Mouse (Mus musculus) urinary bladder, postnatal 25 days (tissue): ENCODE measurements at regions not wholly inside any gene's neighbourhood (a gene's known extent, or its start where the extent isn't known, plus 50 kb on each side); places are given as distances from the start of the nearest gene placed in this dataset.

Experiments
- DNase-seq: peaks from one replicate; pipeline ENCODE4 v3.0.0; 2022; ENCODE audit warnings: low spot score

DNA sequence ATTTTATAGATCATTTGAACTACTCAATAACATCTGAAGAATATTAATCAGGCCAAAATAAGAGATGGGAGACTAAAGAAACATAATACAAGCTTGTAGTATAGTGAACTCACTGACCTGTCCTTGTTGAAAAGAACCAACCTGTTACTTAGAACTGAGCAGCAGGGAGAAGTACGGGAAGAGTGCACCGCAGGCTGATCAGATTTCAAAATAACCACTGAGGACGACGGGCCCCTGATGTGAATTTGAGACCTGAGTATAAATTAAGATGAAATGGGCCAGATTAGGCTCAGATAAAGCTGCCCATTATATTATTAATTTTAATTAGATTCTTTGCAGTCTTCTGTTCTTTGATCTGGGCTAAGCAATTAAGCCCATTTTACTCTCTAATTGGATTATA lies 391.2 kb upstream of the Tyrp1 start:
- DNase-seq = no peak

DNA sequence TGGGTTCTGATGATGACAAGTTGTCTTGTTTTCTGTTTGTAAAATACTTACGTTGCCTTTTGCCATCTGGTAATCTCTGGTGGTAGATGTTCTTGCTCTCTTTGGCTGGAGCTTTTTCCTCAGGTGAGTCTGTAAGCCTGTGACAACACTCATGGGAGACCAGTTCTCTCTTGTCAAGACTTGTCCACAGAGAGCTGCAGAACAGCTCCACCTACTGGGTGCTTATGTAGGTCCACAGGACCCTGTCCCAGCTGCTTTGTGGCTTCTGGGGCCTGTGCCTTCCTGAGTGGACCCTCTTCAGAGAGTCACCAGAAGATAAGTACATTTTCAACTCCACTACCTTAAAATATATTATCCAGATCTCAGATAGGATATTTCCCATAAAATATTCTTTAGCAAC lies 370.3 kb upstream of the Tyrp1 start:
- DNase-seq = no peak

DNA sequence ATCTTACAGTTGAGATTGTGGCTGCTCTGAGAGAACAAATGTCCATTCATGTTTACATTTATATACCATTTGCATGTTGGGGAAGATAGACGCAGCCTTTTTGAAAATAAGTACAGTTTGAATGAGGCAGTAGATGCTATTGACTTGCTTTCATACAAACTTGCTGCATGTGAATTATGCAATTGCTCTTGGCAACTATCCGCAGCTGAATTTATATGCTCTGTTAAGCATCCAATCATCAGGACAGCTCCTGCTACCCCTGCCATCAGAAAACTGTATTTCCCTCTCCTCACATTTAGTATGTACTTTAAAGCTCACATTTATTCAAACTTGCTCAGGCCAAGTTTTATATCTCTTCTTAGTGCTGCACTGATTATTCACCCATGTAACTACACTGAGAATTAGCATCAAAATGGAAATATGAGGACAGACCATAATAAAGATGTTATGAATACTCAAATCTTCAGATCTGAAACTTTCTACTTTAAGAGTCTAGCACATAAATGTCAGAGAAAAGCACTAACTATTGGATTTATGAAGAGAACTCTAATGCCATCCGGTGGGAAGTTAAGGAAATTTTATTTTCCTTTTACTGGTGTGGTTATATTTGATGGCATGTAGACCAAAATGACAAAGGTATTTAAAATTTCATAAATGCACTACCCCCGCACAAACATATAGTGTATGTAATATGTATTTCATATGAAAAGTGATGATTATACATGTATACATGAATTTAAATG lies 358.0 kb upstream of the Tyrp1 start:
- no peak for DNase-seq

DNA sequence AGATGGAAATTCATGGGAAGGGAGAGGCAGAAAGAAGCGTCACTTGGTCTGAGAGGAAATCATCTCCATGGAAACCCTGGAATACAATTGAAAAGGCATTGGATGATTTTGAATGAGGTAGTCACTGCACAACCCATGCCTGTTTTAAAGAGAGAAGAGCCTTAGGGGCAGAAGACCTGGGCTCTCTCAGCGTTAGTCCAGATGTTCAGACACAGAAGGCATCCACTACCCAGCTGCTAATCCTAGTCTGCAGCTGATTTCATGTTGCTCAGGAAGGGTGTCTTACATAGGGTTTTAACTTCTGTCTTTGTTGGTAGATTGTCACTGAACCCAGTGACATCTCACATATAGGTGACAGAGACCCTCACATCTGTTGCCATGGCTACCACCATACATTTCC lies 318.8 kb upstream of the Tyrp1 start:
- DNase-seq = no peak

DNA sequence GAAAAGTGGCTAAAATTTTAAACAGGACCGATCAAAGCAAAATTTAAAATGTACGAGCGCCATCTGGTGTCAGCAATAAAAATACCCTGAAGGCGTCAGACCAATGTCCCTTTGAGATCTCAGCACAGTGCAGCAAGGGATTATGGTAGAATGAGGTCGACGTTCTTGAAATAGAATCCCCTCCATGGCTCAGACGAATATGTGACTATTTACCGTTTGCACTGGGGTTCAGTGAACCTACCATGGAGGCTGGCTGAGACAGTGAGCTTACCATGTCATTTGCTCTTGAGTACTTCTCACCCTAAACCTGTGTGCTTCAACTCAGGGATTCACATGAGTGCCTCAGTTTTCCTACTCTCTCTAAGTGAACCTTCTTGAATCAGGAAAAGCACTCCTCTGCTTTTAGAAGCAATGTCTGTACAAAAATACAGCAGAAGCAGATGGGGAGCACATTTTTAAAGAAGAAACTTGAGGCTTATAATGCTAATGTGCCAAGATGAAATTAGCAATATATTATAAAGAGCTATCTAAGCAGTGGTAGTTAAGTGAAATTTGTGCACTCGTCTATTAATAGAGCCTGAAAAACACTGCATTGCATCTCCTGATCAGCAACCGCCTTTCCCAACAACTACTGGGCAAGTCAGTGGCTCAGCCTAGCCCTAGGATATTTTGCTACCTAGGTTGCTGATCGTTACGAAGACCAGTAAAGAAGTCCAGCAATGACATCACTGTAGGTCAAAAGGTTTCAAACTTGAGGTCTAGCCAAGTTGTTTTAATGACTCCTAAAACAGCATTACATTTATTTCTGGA lies 316.2 kb upstream of the Tyrp1 start:
- peak; percentile 27 for DNase-seq

DNA sequence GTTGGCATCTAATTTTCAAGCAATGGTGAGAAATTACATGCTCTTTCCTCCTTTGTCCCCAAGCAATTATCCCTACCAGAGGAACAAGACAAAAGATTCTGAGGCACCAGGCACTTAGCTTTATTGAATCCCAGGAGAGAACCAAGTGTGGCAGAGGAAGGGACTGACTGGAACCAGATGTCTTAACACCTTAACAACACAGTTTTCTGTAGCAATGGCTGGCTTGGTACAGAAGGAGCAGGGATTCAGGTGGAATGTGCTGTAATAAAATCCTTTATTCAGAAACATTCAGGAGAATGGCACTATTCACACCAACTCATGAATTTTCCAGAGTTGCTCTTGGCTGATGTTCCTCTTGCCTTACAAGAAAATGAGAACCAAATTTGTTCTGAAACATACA lies 315.3 kb upstream of the Tyrp1 start:
- no peak for DNase-seq

DNA sequence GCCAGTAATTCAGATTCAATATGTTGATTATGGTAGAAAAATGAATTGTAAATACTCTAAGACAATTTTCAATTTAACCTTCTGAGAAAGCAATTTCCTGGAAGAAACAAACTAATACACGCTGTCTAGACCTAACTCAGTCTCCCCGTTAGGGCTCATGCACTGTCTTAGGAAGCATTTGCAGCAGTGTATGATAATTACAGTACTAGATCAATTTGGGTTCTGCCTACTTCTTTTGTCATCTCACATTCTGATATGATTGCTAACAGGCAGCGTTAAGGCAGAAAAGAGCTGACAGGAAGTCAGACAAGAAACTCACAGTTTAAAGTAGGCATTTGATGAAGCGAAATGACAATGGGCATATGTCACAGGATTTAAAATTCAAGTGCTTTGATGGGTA lies 294.1 kb upstream of the Tyrp1 start:
- no peak for DNase-seq

DNA sequence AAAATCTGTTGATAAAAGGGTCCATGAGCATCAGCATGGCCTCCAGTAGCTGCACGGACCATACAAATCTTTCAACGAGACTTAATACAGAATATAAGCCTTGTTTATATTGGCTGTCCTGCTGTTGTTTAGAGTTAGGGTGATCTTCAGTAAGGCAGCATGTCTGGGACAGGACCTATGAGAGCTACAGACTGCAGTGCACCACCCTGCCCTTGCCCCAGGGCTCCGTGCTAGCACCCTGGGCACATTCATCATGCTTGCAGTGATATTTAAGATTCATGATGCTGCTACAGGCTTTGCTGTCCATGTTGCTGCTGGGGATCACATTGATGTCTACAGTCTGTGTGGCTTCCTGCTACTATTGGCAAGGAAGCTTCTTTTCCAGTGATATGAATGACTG lies 288.8 kb upstream of the Tyrp1 start:
- DNase-seq = no peak

DNA sequence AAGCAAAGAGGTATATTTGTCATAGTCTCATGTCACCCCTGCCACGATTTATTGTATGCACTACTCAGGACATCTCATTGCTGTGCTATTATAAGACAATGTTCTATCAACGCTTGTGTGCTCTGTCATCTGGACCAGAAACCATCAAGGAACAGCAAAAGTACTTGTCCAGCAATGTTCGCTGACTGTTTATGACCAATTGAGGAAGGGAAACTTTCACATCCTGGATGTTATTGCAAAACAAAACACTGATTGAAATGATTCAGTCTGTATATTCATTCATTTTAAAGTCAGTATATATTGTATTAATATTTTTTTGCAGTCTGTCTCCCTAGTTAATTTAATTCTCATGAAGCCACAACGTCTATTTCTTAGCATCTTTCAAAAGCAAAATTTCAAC lies 244.5 kb upstream of the Tyrp1 start:
- no peak for DNase-seq

DNA sequence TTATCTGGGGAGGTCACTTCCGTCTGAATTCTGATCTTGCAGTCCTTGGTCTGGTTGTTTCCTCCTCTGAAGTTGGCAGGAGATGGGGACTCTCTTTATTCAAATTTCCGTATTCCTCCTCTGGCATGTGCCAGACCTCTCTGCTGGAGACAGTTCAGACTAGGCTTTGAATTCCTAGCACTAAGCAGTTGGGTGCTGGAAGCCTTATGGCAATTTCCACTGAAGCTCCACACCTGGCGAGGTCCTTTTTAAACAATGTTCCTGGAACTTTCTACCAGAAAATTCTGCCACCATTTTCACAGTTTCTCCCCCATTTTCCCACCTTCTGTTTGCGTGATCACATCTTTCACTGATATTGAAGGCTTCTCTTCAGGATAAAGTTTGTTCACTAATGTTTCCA lies 205.7 kb upstream of the Tyrp1 start:
- no peak for DNase-seq

DNA sequence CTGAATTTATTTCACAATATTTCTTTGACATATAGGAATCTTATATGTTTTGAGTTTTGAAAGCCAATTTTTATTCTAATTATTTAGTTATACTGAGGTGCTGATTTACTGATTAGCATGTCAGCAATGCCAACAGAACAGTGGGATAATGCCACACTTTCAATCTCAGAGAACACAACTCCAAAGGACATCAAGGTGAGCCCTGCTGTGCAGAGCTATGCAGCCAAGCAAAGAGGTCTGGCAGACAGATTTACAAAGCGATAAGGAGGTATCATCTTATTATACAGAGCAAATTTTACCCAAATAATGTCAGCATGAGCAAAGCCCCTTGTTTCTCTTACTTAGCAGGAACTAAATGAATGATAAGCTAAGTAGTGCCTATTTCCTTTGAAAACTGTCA lies 204.7 kb upstream of the Tyrp1 start:
- DNase-seq = no peak

DNA sequence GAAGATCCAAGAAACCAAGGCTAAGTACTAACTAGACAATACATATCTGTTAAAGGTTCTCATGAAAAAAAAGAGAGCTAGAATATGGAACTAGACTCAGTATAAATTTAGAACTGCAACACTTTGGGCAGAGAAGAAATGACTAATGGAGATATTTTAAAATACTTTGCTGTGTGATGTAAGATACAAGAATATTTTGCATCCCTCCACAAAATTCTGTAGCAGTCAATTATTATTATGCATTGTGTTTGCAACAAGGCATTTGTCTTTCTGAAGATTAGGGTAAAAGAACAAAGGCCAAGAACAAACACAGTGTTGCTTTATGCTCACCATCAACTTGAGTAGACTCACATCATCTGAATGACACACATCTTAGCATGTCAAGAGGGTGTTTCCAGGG lies 203.7 kb upstream of the Tyrp1 start:
- DNase-seq = no peak

DNA sequence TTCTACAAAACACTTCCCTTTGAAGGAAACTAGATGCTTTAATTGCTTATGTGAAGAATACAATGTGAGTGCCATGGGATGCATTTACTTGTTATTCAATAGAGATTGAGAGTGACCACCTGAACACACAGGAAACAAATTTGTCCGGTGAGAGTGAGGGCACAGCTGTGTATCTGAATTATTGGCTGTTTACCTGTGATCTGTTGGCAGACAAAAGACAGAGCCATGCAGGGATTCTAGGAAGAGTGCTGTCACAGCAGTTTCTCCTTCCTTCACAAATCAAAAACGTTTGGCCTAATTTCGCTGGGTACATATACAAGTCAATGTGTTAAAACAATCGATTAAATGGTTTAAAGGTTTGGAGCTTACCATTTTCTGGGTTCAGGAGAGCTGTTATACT lies 202.9 kb upstream of the Tyrp1 start:
- DNase-seq = no peak

DNA sequence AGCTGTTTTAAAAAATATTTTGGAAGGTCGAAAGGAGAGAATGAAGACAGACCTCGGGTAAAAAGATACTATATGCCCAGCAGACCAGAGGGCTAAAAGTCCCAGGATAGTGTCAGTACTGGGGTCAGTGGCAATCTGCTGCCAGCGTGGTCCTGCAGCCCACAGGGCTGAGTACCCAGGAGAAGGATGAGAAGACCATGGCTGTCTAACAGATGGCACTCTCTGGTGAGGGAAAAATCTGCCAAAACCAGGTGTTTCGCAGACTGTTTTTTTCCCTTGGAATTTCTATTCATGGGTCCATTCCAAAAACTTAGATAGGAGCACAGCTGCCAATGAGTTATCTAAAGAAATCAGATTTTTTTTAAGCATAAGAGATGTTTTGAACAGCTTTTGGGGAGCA lies 202.5 kb upstream of the Tyrp1 start:
- no peak for DNase-seq

DNA sequence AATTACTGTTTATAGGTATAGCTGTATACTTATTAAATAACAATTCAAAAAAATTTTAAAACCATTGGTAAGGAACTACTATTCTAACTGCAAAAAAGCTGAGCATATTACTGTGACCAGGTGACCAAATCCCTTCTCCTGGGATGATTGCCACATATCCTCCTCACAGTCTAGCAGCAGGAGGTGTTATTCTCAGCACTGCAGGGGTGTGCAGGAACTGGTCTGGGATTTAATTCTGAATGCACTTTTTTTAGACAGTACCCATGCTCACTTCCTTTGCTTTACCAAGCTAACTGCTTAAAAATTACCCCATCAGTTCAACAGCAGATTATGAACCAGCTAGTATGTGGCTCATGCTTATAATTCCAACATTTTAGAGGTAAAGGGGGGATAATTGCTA lies 195.5 kb upstream of the Tyrp1 start:
- no peak for DNase-seq
